Mouse (Mus musculus) erythroblast, embryonic 14.5 days (primary cell): Measurements from ENCODE around the gene Klf7. TPM values are rescaled to one million over a fixed set of nuclear protein-coding genes. Genes with fewer than 3 reads are reported as not detected.

Source experiments
- H3K27me3 ChIP-seq: 2 replicates; pipeline ENCODE4 v1.6.1; 2012; ENCODE audit warnings: inconsistent platforms; ENCODE audit not compliant: control insufficient read depth
- H3K36me3 ChIP-seq: 2 replicates; pipeline ENCODE4 v1.6.1; 2012; ENCODE audit warnings: mild to moderate bottlenecking, inconsistent platforms; ENCODE audit not compliant: control insufficient read depth
- H3K4me1 ChIP-seq: 2 replicates; pipeline ENCODE4 v1.6.1; 2012; ENCODE audit warnings: inconsistent platforms; ENCODE audit not compliant: control insufficient read depth
- H3K4me3 ChIP-seq: replicated peaks from 2 replicates; pipeline ENCODE3; 2012; ENCODE audit warnings: moderate library complexity, mild to moderate bottlenecking, inconsistent platforms
- H3K9me3 ChIP-seq: 2 replicates; pipeline ENCODE4 v1.6.1; 2012; ENCODE audit warnings: low read length, inconsistent platforms, mixed read lengths; ENCODE audit not compliant: control insufficient read depth
- GATA1 ChIP-seq: IDR thresholded peaks from 2 replicates; pipeline ENCODE4 v1.6.1; 2012; ENCODE audit warnings: low read length, inconsistent platforms, mixed read lengths
- TAL1 ChIP-seq: IDR thresholded peaks from 3 replicates; pipeline ENCODE4 v1.6.1; 2012; ENCODE audit warnings: low read length, inconsistent platforms, mixed read lengths
- polyA plus RNA-seq: library from polyadenylated mRNA; stranded (reverse); fragments of >175 nt; gene quantifications from 2 replicates; pipeline ENCODE4 v1.2.3, GENCODE M21; 2012

Klf7 gene
- polyA plus RNA-seq, 1 experiment = under 0.01 TPM

GRCm38 (mm10) chr1:64055978-64056377 lies 66.1 kb downstream of the Klf7 start:
- Histone ChIP-seq H3K27me3 (no peaks in the 10 kb centered on the region), H3K9me3 (no peaks in the 10 kb centered on the region; the same call in 1 of the 2 replicates), H3K4me1 (no peaks in the 10 kb centered on the region), H3K36me3 (no peaks in the 10 kb centered on the region; the same call in 1 of the 2 replicates), H3K4me3 (no peak overlapping the region)
- no peak for TF ChIP-seq GATA1
- no peak for TF ChIP-seq TAL1

GRCm38 (mm10) chr1:64055210-64055609 lies 66.9 kb downstream of the Klf7 start:
- H3K4me1 ChIP-seq = no peaks in the 10 kb centered on the region
- TF ChIP-seq TAL1 = no peak
- H3K36me3 ChIP-seq = no peaks in the 10 kb centered on the region; the same call in 1 of the 2 replicates

GRCm38 (mm10) chr1:64052069-64052750 lies 69.9 kb downstream of the Klf7 start:
- Histone ChIP-seq H3K4me1 (no peaks in the 10 kb centered on the region), H3K36me3 (no peaks in the 10 kb centered on the region), H3K9me3 (no peaks in the 10 kb centered on the region), H3K27me3 (no peaks in the 10 kb centered on the region), H3K4me3 (no peak overlapping the region)
- no peak for TF ChIP-seq TAL1
- TF ChIP-seq GATA1 = no peak

More at GRCm38 (mm10) chr1:64055210-64055609, 66.9 kb downstream of the Klf7 start:
- Histone ChIP-seq H3K9me3 (no peaks in the 10 kb centered on the region; the same call in 1 of the 2 replicates), H3K4me3 (no peak overlapping the region), H3K27me3 (no peaks in the 10 kb centered on the region)

- no peak overlapping the region for H3K4me3 ChIP-seq
- no peaks in the 10 kb centered on the region for H3K9me3 ChIP-seq
- no peaks in the 10 kb centered on the region for H3K4me1 ChIP-seq
- H3K27me3 ChIP-seq = no peaks in the 10 kb centered on the region
- TF ChIP-seq GATA1 (no peak), TAL1 (no peak)
- H3K36me3 ChIP-seq = no peaks in the 10 kb centered on the region
Measured at GRCm38 (mm10) chr1:64048567-64048966, 73.5 kb downstream of the Klf7 start.

GRCm38 (mm10) chr1:64046802-64047156 lies 75.3 kb downstream of the Klf7 start:
- no peaks in the 10 kb centered on the region; the same call in 1 of the 2 replicates for H3K36me3 ChIP-seq
- no peak overlapping the region for H3K4me3 ChIP-seq
- H3K4me1 ChIP-seq = no peaks in the 10 kb centered on the region
- no peaks in the 10 kb centered on the region for H3K27me3 ChIP-seq
- no peaks in the 10 kb centered on the region for H3K9me3 ChIP-seq
- TF ChIP-seq TAL1 (no peak), GATA1 (no peak)

- no peaks in the 10 kb centered on the region for H3K4me1 ChIP-seq
- no peaks in the 10 kb centered on the region; the same call in 1 of the 2 replicates for H3K36me3 ChIP-seq
- no peak for TF ChIP-seq TAL1
- no peak for TF ChIP-seq GATA1
Measured at GRCm38 (mm10) chr1:64046087-64046801, 75.8 kb downstream of the Klf7 start.

GRCm38 (mm10) chr1:64044577-64044976 lies 77.5 kb downstream of the Klf7 start:
- TF ChIP-seq GATA1 = no peak
- Histone ChIP-seq H3K4me1 (no peaks in the 10 kb centered on the region), H3K27me3 (no peaks in the 10 kb centered on the region), H3K36me3 (no peaks in the 10 kb centered on the region; the same call in 1 of the 2 replicates), H3K9me3 (no peaks in the 10 kb centered on the region), H3K4me3 (no peak overlapping the region)

More at GRCm38 (mm10) chr1:64046087-64046801, 75.8 kb downstream of the Klf7 start:
- Histone ChIP-seq H3K9me3 (no peaks in the 10 kb centered on the region), H3K4me3 (no peak overlapping the region), H3K27me3 (no peaks in the 10 kb centered on the region)

GRCm38 (mm10) chr1:64040831-64041383 lies 81.2 kb downstream of the Klf7 start:
- no peaks in the 10 kb centered on the region; the same call in 1 of the 2 replicates for H3K36me3 ChIP-seq

GRCm38 (mm10) chr1:64040061-64040686 lies 81.9 kb downstream of the Klf7 start:
- H3K4me1 ChIP-seq = no peaks in the 10 kb centered on the region

More at GRCm38 (mm10) chr1:64040831-64041383, 81.2 kb downstream of the Klf7 start:
- no peak overlapping the region for H3K4me3 ChIP-seq
- H3K27me3 ChIP-seq = no peaks in the 10 kb centered on the region
- TF ChIP-seq TAL1 (no peak), GATA1 (no peak)
- no peaks in the 10 kb centered on the region for H3K9me3 ChIP-seq
- H3K4me1 ChIP-seq = no peaks in the 10 kb centered on the region

More at GRCm38 (mm10) chr1:64040061-64040686, 81.9 kb downstream of the Klf7 start:
- H3K27me3 ChIP-seq = no peaks in the 10 kb centered on the region
- H3K36me3 ChIP-seq = no peaks in the 10 kb centered on the region; the same call in 1 of the 2 replicates
- no peak overlapping the region for H3K4me3 ChIP-seq
- H3K9me3 ChIP-seq = no peaks in the 10 kb centered on the region
- TF ChIP-seq GATA1 = no peak
- TF ChIP-seq TAL1 = no peak
